Mouse (Mus musculus) heart, adult 2 months (tissue): ENCODE measurements around the gene Gabrb3.

Source experiments
- CTCF ChIP-seq: fragments of 200-600 bp; IDR thresholded peaks from 2 replicates; pipeline ENCODE4 v1.8.1; 2022; ENCODE audit warnings: antibody characterized with exemption, mild to moderate bottlenecking, moderate library complexity
- POLR2A ChIP-seq: fragments of 200-500 bp; IDR thresholded peaks from 2 replicates; pipeline ENCODE4 v1.6.1; 2011; ENCODE audit warnings: mild to moderate bottlenecking, low read depth, low read length, control low read depth; ENCODE audit not compliant: insufficient read depth

DNA sequence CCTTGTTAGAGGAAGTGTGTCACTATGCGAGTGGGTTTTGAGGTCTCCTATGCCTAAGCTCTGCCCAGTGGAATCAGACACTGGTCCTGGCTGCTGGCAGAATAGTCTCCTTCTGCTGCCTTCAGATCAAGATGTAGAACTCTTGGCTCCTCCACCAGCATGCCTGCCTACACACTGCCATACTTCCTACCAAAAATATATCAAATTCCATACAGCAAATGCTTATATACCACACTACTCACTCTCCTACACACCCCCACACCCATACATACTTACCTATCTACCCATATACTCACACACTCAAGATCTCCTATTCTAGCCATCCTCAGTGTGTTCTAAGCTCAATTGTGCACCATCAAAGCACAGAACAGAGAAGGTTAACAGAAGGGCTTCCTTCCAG is 51.8 kb downstream of the Gabrb3 start:
- TF ChIP-seq POLR2A (no peak), CTCF (no peak)
